Mouse (Mus musculus) testis, postnatal 14 days (tissue): ENCODE measurements around the gene Gm6993.

ENCODE experiments used
- DNase-seq: peaks from one replicate; pipeline ENCODE4 v3.0.0; 2021; ENCODE audit warnings: low spot score

Gene Gm6993

GRCm38 (mm10) chr12:31240470-31240869, at the start of gene Gm6993:
Gene Gm6993, plus strand, starts transcription at chr12:31240770.
- no peak for DNase-seq

- peak; percentile 52 for DNase-seq
Measured at GRCm38 (mm10) chr12:31191329-31191954, 49.1 kb upstream of the Gm6993 start.

- no peak for DNase-seq
Measured at GRCm38 (mm10) chr12:31202509-31202908, 38.1 kb upstream of the Gm6993 start.

GRCm38 (mm10) chr12:31203746-31204455, 36.7 kb upstream of the Gm6993 start:
- DNase-seq, result no peak

GRCm38 (mm10) chr12:31204898-31205297, 35.7 kb upstream of the Gm6993 start:
- no peak for DNase-seq

- no peak for DNase-seq
Measured at GRCm38 (mm10) chr12:31205983-31206633, 34.5 kb upstream of the Gm6993 start.

- no peak for DNase-seq
Measured at GRCm38 (mm10) chr12:31208766-31209165, 31.8 kb upstream of the Gm6993 start.

GRCm38 (mm10) chr12:31209377-31209805, 31.2 kb upstream of the Gm6993 start:
- DNase-seq, result no peak

- DNase-seq, result peak; percentile 28
Measured at GRCm38 (mm10) chr12:31213556-31213955, 27.0 kb upstream of the Gm6993 start.

GRCm38 (mm10) chr12:31215003-31215402, 25.6 kb upstream of the Gm6993 start:
- DNase-seq, result no peak

GRCm38 (mm10) chr12:31217232-31217631, 23.3 kb upstream of the Gm6993 start:
- DNase-seq, result no peak

GRCm38 (mm10) chr12:31218774-31219173, 21.8 kb upstream of the Gm6993 start:
- DNase-seq, result no peak

- no peak for DNase-seq
Measured at GRCm38 (mm10) chr12:31221522-31221921, 19.0 kb upstream of the Gm6993 start.

GRCm38 (mm10) chr12:31222282-31222681, 18.3 kb upstream of the Gm6993 start:
- DNase-seq, result no peak

- DNase-seq, result no peak
Measured at GRCm38 (mm10) chr12:31222741-31223140, 17.8 kb upstream of the Gm6993 start.

- no peak for DNase-seq
Measured at GRCm38 (mm10) chr12:31225451-31225850, 15.1 kb upstream of the Gm6993 start.

GRCm38 (mm10) chr12:31227167-31227566, 13.4 kb upstream of the Gm6993 start:
- DNase-seq, result no peak

GRCm38 (mm10) chr12:31228878-31229277, 11.7 kb upstream of the Gm6993 start:
- no peak for DNase-seq

- DNase-seq, result no peak
Measured at GRCm38 (mm10) chr12:31232635-31233034, 7.9 kb upstream of the Gm6993 start.

- DNase-seq, result no peak
Measured at GRCm38 (mm10) chr12:31235018-31235417, 5.6 kb upstream of the Gm6993 start.

- DNase-seq, result no peak
Measured at GRCm38 (mm10) chr12:31236861-31237595, 3.5 kb upstream of the Gm6993 start.

GRCm38 (mm10) chr12:31239031-31239583, 1.5 kb upstream of the Gm6993 start:
- no peak for DNase-seq
